Mouse (Mus musculus) liver, embryonic 14.5 days (tissue): ENCODE measurements around the gene 2810408A11Rik. TPM values are rescaled to one million over a fixed set of nuclear protein-coding genes. Genes with fewer than 3 reads are reported as not detected.
A peak's percentile ranks its signal among the peaks of the same experiment; 100 is the strongest.

Source experiments
- ATAC-seq: fragments of 200-750 bp; cut with Nextera tagmentation; 2 replicates; pipeline ENCODE4 v1.8.0; 2017; ENCODE audit warnings: moderate number of reproducible peaks, mild to moderate bottlenecking, moderate library complexity; ENCODE audit not compliant: insufficient read depth
- DNase-seq, 3 experiments: peaks; one replicate each; pipeline ENCODE4 v3.0.0-alpha.2; 2012 to 2013; ENCODE audit warnings: low read depth in 3 of 3, low spot score in 3 of 3
- H3K27ac ChIP-seq: fragments of 300-500 bp; sonication (generic); 2 replicates; pipeline ENCODE4 v1.5.1; 2014; ENCODE audit warnings: moderate library complexity, mild to moderate bottlenecking, control low read depth, inconsistent platforms
- H3K27me3 ChIP-seq: fragments of 300-500 bp; sonication (generic); 2 replicates; pipeline ENCODE4 v1.6.1; 2014; ENCODE audit warnings: mild to moderate bottlenecking, low read length, moderate library complexity; ENCODE audit not compliant: control insufficient read depth, insufficient read depth
- H3K36me3 ChIP-seq: fragments of 300-500 bp; sonication (generic); replicated peaks from 2 replicates; pipeline ENCODE4 v1.6.1; 2014; ENCODE audit warnings: low read depth; ENCODE audit not compliant: control insufficient read depth, insufficient read depth
- H3K4me1 ChIP-seq, 2 experiments: fragments of 200-500 bp in 1 of 2; fragments of 300-500 bp in 1 of 2; sonication (generic) in 1 of 2; replicated peaks; 2 replicates each; pipeline ENCODE4 v1.6.1; 2012 to 2014; ENCODE audit warnings: antibody characterized with exemption in 1 of 2, inconsistent platforms in 1 of 2, low read length in 1 of 2; ENCODE audit not compliant: control insufficient read depth in 2 of 2, insufficient read depth in 2 of 2
- H3K4me2 ChIP-seq: fragments of 300-500 bp; sonication (generic); 2 replicates; pipeline ENCODE4 v1.6.1; 2014; ENCODE audit warnings: low read depth, mild to moderate bottlenecking, control low read depth, moderate library complexity
- H3K4me3 ChIP-seq, 2 experiments: fragments of 200-500 bp in 1 of 2; fragments of 300-500 bp in 1 of 2; sonication (generic) in 1 of 2; 2 replicates each; pipeline ENCODE4 v1.5.1; 2012 to 2014; ENCODE audit warnings: low read depth in 2 of 2, low read length in 2 of 2, mild to moderate bottlenecking in 2 of 2, control low read depth in 1 of 2, inconsistent platforms in 1 of 2, moderate library complexity in 1 of 2; ENCODE audit not compliant: insufficient read depth in 1 of 2
- H3K9ac ChIP-seq: fragments of 300-500 bp; sonication (generic); replicated peaks from 2 replicates; pipeline ENCODE4 v1.6.1; 2014; ENCODE audit warnings: mild to moderate bottlenecking, control low read depth, moderate library complexity
- H3K9me3 ChIP-seq: fragments of 300-500 bp; sonication (generic); 2 replicates; pipeline ENCODE4 v1.6.1; 2016; ENCODE audit warnings: low read length, mixed read lengths; ENCODE audit not compliant: control insufficient read depth
- CTCF ChIP-seq: IDR thresholded peaks from 2 replicates; pipeline ENCODE4 v1.5.1; 2016; ENCODE audit warnings: antibody characterized with exemption, low read depth, control low read depth
- EP300 ChIP-seq: IDR thresholded peaks from 2 replicates; pipeline ENCODE4 v1.6.1; 2016; ENCODE audit warnings: antibody characterized with exemption, low read depth
- WGBS: fragments of 180-500 bp; shearing (Covaris S2); extraction: QIAGEN DNeasy Blood & Tissue Kit; methylation state at CpG from one replicate; pipeline ENCODE4 v1.1.7; 2014; ENCODE audit not compliant: insufficient replicate concordance; 5-methylcytosine and 5-hydroxymethylcytosine counted together
- polyA plus RNA-seq, 2 experiments: library from polyadenylated mRNA; depleted of rRNA in 1 of 2; stranded (reverse) in 1 of 2; unstranded in 1 of 2; fragments of >200 nt; fragmentation: Nextera tagmentation in 1 of 2; extraction: Ambion mirVana in 1 of 2; gene quantifications; 2 replicates each; pipeline versions ENCODE4 v1.2.1 to v1.2.3; 2012 to 2014

The 2810408A11Rik gene
- polyA plus RNA-seq, 2 experiments = 0.48 to 0.93 TPM

- ATAC-seq = peak; percentile 81
Observed at GRCm38 (mm10) chr11:69945997-69946891, 45.5 kb upstream of the 2810408A11Rik start.

GRCm38 (mm10) chr11:69945216-69945615 lies 44.4 kb upstream of the 2810408A11Rik start:
- peak overlapping the region; percentile 83 for H3K4me2 ChIP-seq
- no peaks in the 10 kb centered on the region for H3K27me3 ChIP-seq
- H3K36me3 ChIP-seq = peaks cover 22% of the 10 kb centered on the region
- TF ChIP-seq EP300 = no peak
- TF ChIP-seq CTCF = no peak
- no peak for DNase-seq
- no peaks in the 10 kb centered on the region for H3K9me3 ChIP-seq
- H3K27ac ChIP-seq = peak overlapping the region; percentile 95
- H3K4me1 ChIP-seq = peaks cover 20 to 27% of the 10 kb centered on the region in 2 experiments
- peak overlapping the region; percentile 96 for H3K9ac ChIP-seq
- ATAC-seq = no peak
- peak overlapping the region; percentile 88 to 94 for H3K4me3 ChIP-seq
- 71% methylated on average over 13 of the region's 13 CpGs for WGBS

More at GRCm38 (mm10) chr11:69945997-69946891, 45.5 kb upstream of the 2810408A11Rik start:
- no peaks in the 10 kb centered on the region for H3K9me3 ChIP-seq
- peaks cover 20 to 27% of the 10 kb centered on the region in 2 experiments for H3K4me1 ChIP-seq
- H3K9ac ChIP-seq = peak overlapping the region; percentile 96
- peak overlapping the region; percentile 95 for H3K27ac ChIP-seq
- WGBS = 59% methylated on average over 18 of the region's 18 CpGs
- TF ChIP-seq CTCF (no peak), EP300 (peak; percentile 88)
- peak overlapping the region; percentile 83 for H3K4me2 ChIP-seq
- H3K27me3 ChIP-seq = no peaks in the 10 kb centered on the region
- H3K36me3 ChIP-seq = peaks cover 22% of the 10 kb centered on the region
- peak; percentile 82 to 87 (median 82) for DNase-seq
- H3K4me3 ChIP-seq = peak overlapping the region; percentile 88 to 94

DNA sequence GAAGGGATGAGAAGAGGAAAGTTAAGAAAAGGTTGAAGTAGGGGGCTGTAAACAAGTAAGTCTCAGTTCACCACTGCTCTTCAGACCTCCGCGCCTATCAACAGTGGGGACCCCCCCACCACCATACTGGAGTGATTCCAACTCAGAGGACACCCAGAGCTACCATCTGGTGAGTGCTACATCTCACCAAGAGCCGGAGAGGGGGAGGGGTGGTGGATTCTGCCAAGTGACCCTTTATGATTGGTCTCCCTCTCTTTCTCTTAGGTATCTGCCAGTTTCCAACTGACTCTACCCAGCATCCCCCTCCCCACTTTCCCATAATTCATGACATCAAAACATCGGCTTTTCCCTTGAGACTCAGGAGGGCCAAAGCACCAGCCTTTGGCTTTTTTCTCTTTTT lies 40.2 kb upstream of the 2810408A11Rik start:
- H3K9me3 ChIP-seq = no peaks in the 10 kb centered on the region
- no peak overlapping the region for H3K27ac ChIP-seq
- H3K4me2 ChIP-seq = no peak overlapping the region
- no peak overlapping the region for H3K9ac ChIP-seq
- H3K4me1 ChIP-seq = peaks cover 8 to 9% of the 10 kb centered on the region in 2 experiments
- H3K27me3 ChIP-seq = peaks cover 35% of the 10 kb centered on the region
- no peak overlapping the region for H3K4me3 ChIP-seq
- TF ChIP-seq EP300 = no peak
- no peak for TF ChIP-seq CTCF
- no peak for ATAC-seq
- WGBS = 80% methylated on average over 4 of the region's 4 CpGs
- no peak for DNase-seq
- H3K36me3 ChIP-seq = peaks cover 22% of the 10 kb centered on the region

DNA sequence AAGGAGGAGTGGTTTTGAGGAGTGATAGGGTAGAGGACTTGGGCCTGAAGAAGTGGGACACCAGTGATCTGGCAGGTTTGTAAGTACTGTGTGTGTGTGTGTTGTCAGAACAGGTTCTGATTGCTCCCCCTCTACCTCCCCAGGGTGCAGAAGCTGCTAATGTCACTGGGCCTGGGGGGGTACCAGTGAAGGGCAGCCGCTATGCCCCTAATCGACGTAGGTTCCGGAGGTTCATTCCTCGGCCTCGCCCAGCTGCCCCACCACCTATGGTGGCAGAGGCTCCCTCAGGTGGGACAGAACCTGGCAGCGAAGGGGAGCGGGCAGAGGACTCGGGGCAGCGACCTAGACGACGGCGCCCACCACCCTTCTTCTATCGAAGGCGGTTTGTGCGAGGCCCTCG lies 38.9 kb upstream of the 2810408A11Rik start:
- Histone ChIP-seq H3K4me3 (no peak overlapping the region), H3K27me3 (peaks cover 47% of the 10 kb centered on the region), H3K36me3 (peaks cover 11% of the 10 kb centered on the region), H3K27ac (no peak overlapping the region), H3K9me3 (no peaks in the 10 kb centered on the region), H3K4me1 (peaks cover 4 to 7% of the 10 kb centered on the region in 2 experiments), H3K4me2 (no peak overlapping the region), H3K9ac (no peak overlapping the region)
- no peak for TF ChIP-seq CTCF
- TF ChIP-seq EP300 = no peak
- 88% methylated on average over 17 of the region's 17 CpGs for WGBS
- ATAC-seq (no peak), DNase-seq (no peak)

DNA sequence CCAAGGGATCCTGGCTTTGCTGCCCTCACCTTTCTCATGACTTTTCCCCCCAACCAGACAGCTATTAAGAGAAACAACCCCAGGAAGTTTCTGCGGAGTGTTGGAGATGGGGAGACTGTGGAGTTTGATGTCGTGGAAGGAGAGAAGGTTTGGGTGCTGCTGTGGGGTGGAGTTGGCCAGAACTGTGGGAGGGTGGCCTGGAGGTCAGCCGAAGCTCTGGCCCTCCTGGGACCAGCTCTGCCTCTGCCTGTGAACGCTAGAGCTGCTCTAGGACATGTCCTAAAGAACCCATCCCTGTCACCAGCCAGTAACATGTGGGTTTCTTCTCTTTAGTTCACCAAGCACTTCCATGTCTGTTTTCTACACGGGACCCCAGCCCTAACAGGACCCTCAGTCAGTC lies 38.4 kb upstream of the 2810408A11Rik start:
- H3K4me1 ChIP-seq = peaks cover 10 to 12% of the 10 kb centered on the region in 2 experiments
- H3K36me3 ChIP-seq = peaks cover 5% of the 10 kb centered on the region
- no peaks in the 10 kb centered on the region for H3K9me3 ChIP-seq
- H3K9ac ChIP-seq = no peak overlapping the region
- ATAC-seq (no peak), DNase-seq (no peak)
- no peak overlapping the region for H3K27ac ChIP-seq
- H3K4me3 ChIP-seq = no peak overlapping the region
- peaks cover 53% of the 10 kb centered on the region for H3K27me3 ChIP-seq
- H3K4me2 ChIP-seq = no peak overlapping the region
- TF ChIP-seq EP300 = no peak
- no peak for TF ChIP-seq CTCF
- 51% methylated on average over 5 of the region's 5 CpGs for WGBS
